Mouse (Mus musculus): ENCODE data around the gene Ccdc28b. TPM values are rescaled to one million over a fixed set of nuclear protein-coding genes. Genes with fewer than 3 reads are reported as not detected.

Ccdc28b gene
- total and polyA plus RNA-seq, 3 experiments, result 18.3 to 29.1 TPM; not detected in 1

DNA sequence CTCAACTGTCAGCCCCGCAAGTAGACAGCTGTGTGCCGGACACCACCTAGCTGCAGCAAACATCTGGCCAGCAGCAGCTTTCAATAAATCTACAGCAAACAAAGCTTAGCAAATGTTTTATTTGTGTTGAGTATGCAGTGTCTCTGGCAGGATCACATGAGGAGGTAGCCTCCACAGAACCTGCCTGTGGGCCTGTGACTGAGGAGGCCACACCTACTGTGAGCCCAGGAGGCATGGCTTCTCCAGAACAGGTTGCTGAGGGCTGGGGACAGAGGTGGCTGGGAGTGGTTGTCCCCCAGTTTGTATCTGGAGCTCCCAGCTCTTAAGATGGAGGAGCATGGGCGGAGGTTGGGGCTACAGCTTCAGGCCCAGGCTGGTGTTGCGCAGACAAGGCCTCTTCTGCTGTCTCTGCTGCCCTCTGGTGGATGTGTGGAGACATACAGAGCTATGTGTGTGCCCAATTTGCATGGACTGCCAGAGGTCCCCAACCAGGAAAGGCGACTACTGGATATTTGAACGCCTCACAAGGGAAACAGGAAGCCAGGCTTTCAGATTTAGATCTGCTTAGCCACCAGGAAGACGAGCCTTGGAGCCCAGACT is 15.2 kb downstream of the Ccdc28b start:
- Histone ChIP-seq H3K4me3 (ENCODE audit: control insufficient read depth in 1 of 2, insufficient read depth in 1 of 2, low read depth in 2 of 2, low read length in 2 of 2) (no peak overlapping the region), H3K9ac (ENCODE audit: control insufficient read depth, low read depth, low read length, poor library complexity, severe bottlenecking) (no peak overlapping the region), H3K27me3 (ENCODE audit: control insufficient read depth in 1 of 2, insufficient read depth in 2 of 2, low read length in 2 of 2) (no peaks in the 10 kb centered on the region), H3K9me3 (replicated peaks; ENCODE audit: insufficient read depth, low read length) (no peaks in the 10 kb centered on the region), H3K27ac (ENCODE audit: control insufficient read depth, low read depth, low read length) (peak overlapping the region; percentile 38), H3K79me2 (ENCODE audit: control insufficient read depth, insufficient read depth, low read length, poor library complexity) (no peaks in the 10 kb centered on the region), H3K4me1 (ENCODE audit: control insufficient read depth in 1 of 2, insufficient read depth in 2 of 2, low read length in 2 of 2) (no peaks in the 10 kb centered on the region), H3K36me3 (ENCODE audit: control insufficient read depth in 1 of 2, insufficient read depth in 2 of 2, low read length in 2 of 2) (peaks cover 0 to 3% of the 10 kb centered on the region in 2 experiments; a peak in 3 of 4 replicates)
- TF ChIP-seq CHD1 (IDR thresholded peaks at IDR 0.05; ENCODE audit: low read depth, low read length) (no peak), POLR2AphosphoS2 (IDR thresholded peaks at IDR 0.05; ENCODE audit: low read length) (peak; percentile 34; the same call in 1 of the 2 replicates), RAD21 (IDR thresholded peaks at IDR 0.05; ENCODE audit: low read depth, low read length) (peak; percentile 63), SIN3A (IDR thresholded peaks at IDR 0.05; ENCODE audit: low read length) (0 out of 2 replicates have a peak, but pooled peaks have one; percentile 34), CTCF (IDR thresholded peaks at IDR 0.05 in 2 of 3, conservative IDR thresholded peaks at IDR 0.05 in 1 of 3; ENCODE audit: control insufficient read depth in 1 of 3, insufficient read depth in 1 of 3, low read depth in 2 of 3, low read length in 3 of 3, poor library complexity in 1 of 3, severe bottlenecking in 1 of 3) (peak; percentile 76 to 83 (median 82)), HCFC1 (IDR thresholded peaks at IDR 0.05; ENCODE audit: low read depth, low read length) (peak; percentile 48; the same call in 1 of the 2 replicates), ELF1 (IDR thresholded peaks at IDR 0.05; ENCODE audit: low read depth, low read length) (no peak), ETS1 (IDR thresholded peaks at IDR 0.05; ENCODE audit: low read depth, low read length) (no peak), MEF2A (IDR thresholded peaks at IDR 0.05; ENCODE audit: extremely low read depth, insufficient replicate concordance, low read depth, low read length, poor library complexity, severe bottlenecking) (no peak), USF1 (IDR thresholded peaks at IDR 0.05; ENCODE audit: low read depth, low read length) (no peak), SMC3 (IDR thresholded peaks at IDR 0.05; ENCODE audit: low read depth, low read length) (peak; percentile 75), ZC3H11A (IDR thresholded peaks at IDR 0.05; ENCODE audit: low read depth, low read length) (peak; percentile 51; the same call in 1 of the 2 replicates)
- DNase-seq (ENCODE audit: low read depth, low spot score), result peak; percentile 90

DNA sequence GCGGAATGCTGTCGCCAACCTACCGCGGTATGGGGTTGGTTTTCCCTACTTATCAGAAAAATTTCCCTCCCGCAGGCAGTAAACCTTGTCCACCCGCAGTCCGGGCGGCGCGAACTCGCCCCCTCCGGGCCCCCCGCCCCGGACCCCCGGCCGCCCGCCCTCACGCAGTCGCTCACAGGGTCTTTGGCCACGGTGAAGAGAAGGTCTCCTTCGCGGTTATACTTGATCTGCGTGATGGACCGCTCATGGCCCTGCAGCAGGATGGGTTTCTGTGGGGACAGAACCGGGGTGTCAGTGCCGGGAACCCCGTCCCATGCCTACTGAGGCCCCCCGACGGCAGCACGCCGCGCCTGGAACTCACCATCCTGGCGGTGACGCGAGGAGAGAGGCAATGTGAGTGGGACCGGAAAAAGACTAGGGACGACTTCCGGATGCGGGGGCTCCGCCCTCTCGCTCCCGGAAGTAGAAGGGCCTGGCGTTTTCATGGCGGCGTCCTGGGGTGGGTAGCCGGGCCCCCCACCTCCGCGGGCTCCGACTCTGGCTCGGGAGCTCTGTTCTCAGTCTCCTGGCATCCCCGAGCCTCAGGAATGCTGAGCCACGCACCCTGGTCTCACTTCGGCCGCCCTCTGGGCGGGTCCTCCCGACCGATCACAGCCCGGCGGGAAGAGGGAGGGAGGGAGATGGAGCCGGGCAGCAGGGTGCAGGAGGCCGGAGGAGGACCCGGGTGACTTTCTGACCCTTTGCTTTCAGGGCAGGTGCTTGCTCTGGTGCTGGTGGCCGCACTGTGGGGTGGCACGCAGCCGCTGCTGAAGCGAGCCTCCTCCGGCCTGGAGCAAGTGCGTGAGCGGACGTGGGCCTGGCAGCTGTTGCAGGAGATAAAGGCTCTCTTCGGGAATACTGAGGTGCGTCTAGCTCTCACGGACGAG is 23.3 kb downstream of the Ccdc28b start, which contains the start of the genes Eif3i and Tmem234:
TSS of gene Eif3i (minus strand) at position 416 of the 926 bp plus-strand sequence.
TSS of gene Tmem234 (plus strand) at position 436 of the 926 bp plus-strand sequence.
- peak; percentile 91 for DNase-seq (ENCODE audit: low read depth, low spot score)
- peaks cover 49% of the 10 kb centered on the region for H3K79me2 ChIP-seq (ENCODE audit: control insufficient read depth, insufficient read depth, low read length, poor library complexity)
- peaks cover 2 to 18% of the 10 kb centered on the region in 2 experiments; a peak in 3 of 4 replicates for H3K4me1 ChIP-seq (ENCODE audit: control insufficient read depth in 1 of 2, insufficient read depth in 2 of 2, low read length in 2 of 2)
- no peaks in the 10 kb centered on the region for H3K9me3 ChIP-seq (replicated peaks; ENCODE audit: insufficient read depth, low read length)
- H3K4me3 ChIP-seq (ENCODE audit: control insufficient read depth in 1 of 2, insufficient read depth in 1 of 2, low read depth in 2 of 2, low read length in 2 of 2), result peak within 1 kb of the TSS; percentile 85 to 97
- peaks cover 11 to 16% of the 10 kb centered on the region in 2 experiments for H3K36me3 ChIP-seq (ENCODE audit: control insufficient read depth in 1 of 2, insufficient read depth in 2 of 2, low read length in 2 of 2)
- H3K27ac ChIP-seq (ENCODE audit: control insufficient read depth, low read depth, low read length), result peak within 1 kb of the TSS; percentile 53
- H3K27me3 ChIP-seq (ENCODE audit: control insufficient read depth in 1 of 2, insufficient read depth in 2 of 2, low read length in 2 of 2), result no peaks in the 10 kb centered on the region
- H3K9ac ChIP-seq (ENCODE audit: control insufficient read depth, low read depth, low read length, poor library complexity, severe bottlenecking), result peak within 1 kb of the TSS; percentile 95
- peak; percentile 73 for TF ChIP-seq KAT2A (conservative IDR thresholded peaks at IDR 0.05; ENCODE audit: low read depth, low read length)
- TF ChIP-seq SIN3A (IDR thresholded peaks at IDR 0.05; ENCODE audit: low read length), result peak; percentile 94
- peak; percentile 89 for TF ChIP-seq TAL1 (IDR thresholded peaks at IDR 0.05; ENCODE audit: low read length)
- TF ChIP-seq MAX (IDR thresholded peaks at IDR 0.05; ENCODE audit: low read length), result peak; percentile 80
- TF ChIP-seq ETS1 (IDR thresholded peaks at IDR 0.05; ENCODE audit: low read depth, low read length), result peak; percentile 46; the same call in 1 of the 2 replicates
- TF ChIP-seq MEF2A (IDR thresholded peaks at IDR 0.05; ENCODE audit: extremely low read depth, insufficient replicate concordance, low read depth, low read length, poor library complexity, severe bottlenecking), result no peak
- TF ChIP-seq GATA1 (IDR thresholded peaks at IDR 0.05; ENCODE audit: low read depth, low read length), result no peak
- no peak for TF ChIP-seq CHD1 (IDR thresholded peaks at IDR 0.05; ENCODE audit: low read depth, low read length)
- no peak; the same call in 1 of the 2 replicates for TF ChIP-seq USF1 (IDR thresholded peaks at IDR 0.05; ENCODE audit: low read depth, low read length)
- TF ChIP-seq TCF12 (IDR thresholded peaks at IDR 0.05; ENCODE audit: low read depth, low read length), result peak; percentile 70
- TF ChIP-seq MYC (IDR thresholded peaks at IDR 0.05; ENCODE audit: low read depth, low read length), result peak; percentile 93
- no peak for TF ChIP-seq SMC3 (IDR thresholded peaks at IDR 0.05; ENCODE audit: low read depth, low read length)
- TF ChIP-seq NRF1 (IDR thresholded peaks at IDR 0.05; ENCODE audit: insufficient read depth, low read depth, low read length, poor library complexity, severe bottlenecking), result 0 out of 2 replicates have a peak, but pooled peaks have one; percentile 8
- TF ChIP-seq CTCF (IDR thresholded peaks at IDR 0.05 in 2 of 3, conservative IDR thresholded peaks at IDR 0.05 in 1 of 3; ENCODE audit: control insufficient read depth in 1 of 3, insufficient read depth in 1 of 3, low read depth in 2 of 3, low read length in 3 of 3, poor library complexity in 1 of 3, severe bottlenecking in 1 of 3), result no peak
- no peak for TF ChIP-seq ZC3H11A (IDR thresholded peaks at IDR 0.05; ENCODE audit: low read depth, low read length)
- no peak for TF ChIP-seq ZNF384 (IDR thresholded peaks at IDR 0.05; ENCODE audit: low read depth, low read length)
- TF ChIP-seq TBP (IDR thresholded peaks at IDR 0.05; ENCODE audit: low read depth, low read length), result peak; percentile 84
- peak; percentile 85 for TF ChIP-seq POLR2AphosphoS2 (IDR thresholded peaks at IDR 0.05; ENCODE audit: low read length)
- no peak for TF ChIP-seq MAFK (IDR thresholded peaks at IDR 0.05; ENCODE audit: borderline replicate concordance, low read depth, low read length)
- TF ChIP-seq GABPA (IDR thresholded peaks at IDR 0.05; ENCODE audit: low read depth, low read length), result no peak
- TF ChIP-seq POLR2AphosphoS5 (IDR thresholded peaks at IDR 0.05; ENCODE audit: borderline replicate concordance, low read depth, low read length), result no peak
- TF ChIP-seq CHD2 (IDR thresholded peaks at IDR 0.05; ENCODE audit: low read length), result no peak

All from MEL (cell line).